In genomic region chr16:50309411-50310042, GRCm38 (mm10) we compare ENCODE assay signal across 8 mouse cellular contexts.
DNase-seq lines count a peak whose midpoint lies in the region; ATAC-seq lines count a peak whose summit lies in the region.

No protein-coding gene starts in this region.

- DNase-seq in hindbrain, embryonic 14.5 days (ENCODE audit: low spot score): peak; percentile 63
- DNase-seq in cerebellum, postnatal 25 days: peak; percentile 74 to 82
- peak; percentile 75 to 87 for DNase-seq in heart, adult 9 months (ENCODE audit: low spot score in 2 of 2)
- peak; percentile 62 to 71 for DNase-seq in kidney, postnatal 4 days
- DNase-seq in lung, postnatal 10 days: peak; percentile 81
- DNase-seq in testis, postnatal 10 days (ENCODE audit: low spot score): peak; percentile 66
- no peak for DNase-seq in retina, postnatal 1 day

- no peaks in the 10 kb centered on the region for H3K9me3 ChIP-seq in hindbrain, embryonic 14.5 days (ENCODE audit: control insufficient read depth, low read length)
- H3K9me3 ChIP-seq in hindbrain, embryonic 12.5 days (replicated peaks): no peaks in the 10 kb centered on the region

- H3K4me2 ChIP-seq in hindbrain, embryonic 14.5 days (replicated peaks): no peak overlapping the region
- no peak overlapping the region for H3K4me2 ChIP-seq in hindbrain, embryonic 12.5 days (replicated peaks)

- no peaks in the 10 kb centered on the region for H3K27me3 ChIP-seq in hindbrain, embryonic 14.5 days (ENCODE audit: control insufficient read depth, insufficient read depth, low read length)
- H3K27me3 ChIP-seq in hindbrain, embryonic 12.5 days: no peaks in the 10 kb centered on the region

- no peak overlapping the region for H3K27ac ChIP-seq in hindbrain, embryonic 14.5 days
- no peak overlapping the region for H3K27ac ChIP-seq in hindbrain, embryonic 12.5 days

- H3K4me1 ChIP-seq in hindbrain, embryonic 14.5 days (replicated peaks; ENCODE audit: control insufficient read depth, insufficient read depth, low read length): no peaks in the 10 kb centered on the region
- H3K4me1 ChIP-seq in hindbrain, embryonic 12.5 days: no peaks in the 10 kb centered on the region

- 63% methylated on average over 9 of the region's 9 CpGs for WGBS in hindbrain, embryonic 14.5 days
- WGBS in hindbrain, embryonic 12.5 days: 81% methylated on average over 9 of the region's 9 CpGs

- no peaks in the 10 kb centered on the region for H3K36me3 ChIP-seq in hindbrain, embryonic 14.5 days (replicated peaks; ENCODE audit: control insufficient read depth, insufficient read depth)
- H3K36me3 ChIP-seq in hindbrain, embryonic 12.5 days: no peaks in the 10 kb centered on the region

- ATAC-seq in hindbrain, embryonic 14.5 days (ENCODE audit: low FRiP score): peak; percentile 77; the same call in 1 of the 2 replicates
- ATAC-seq in hindbrain, embryonic 12.5 days (ENCODE audit: low FRiP score): no peak

- H3K9ac ChIP-seq in hindbrain, embryonic 14.5 days: no peak overlapping the region
- no peak overlapping the region for H3K9ac ChIP-seq in hindbrain, embryonic 12.5 days

- no peak overlapping the region for H3K4me3 ChIP-seq in hindbrain, embryonic 14.5 days (replicated peaks; ENCODE audit: low read length)
- H3K4me3 ChIP-seq in hindbrain, embryonic 12.5 days: no peak overlapping the region
